Mouse (Mus musculus): ENCODE results near the gene Ros1. TPM values are rescaled to one million over a fixed set of nuclear protein-coding genes. Genes with fewer than 3 reads are reported as not detected.

Ros1 gene
- polyA plus RNA-seq, 1 experiment from 2014 or later, result not detected

DNA sequence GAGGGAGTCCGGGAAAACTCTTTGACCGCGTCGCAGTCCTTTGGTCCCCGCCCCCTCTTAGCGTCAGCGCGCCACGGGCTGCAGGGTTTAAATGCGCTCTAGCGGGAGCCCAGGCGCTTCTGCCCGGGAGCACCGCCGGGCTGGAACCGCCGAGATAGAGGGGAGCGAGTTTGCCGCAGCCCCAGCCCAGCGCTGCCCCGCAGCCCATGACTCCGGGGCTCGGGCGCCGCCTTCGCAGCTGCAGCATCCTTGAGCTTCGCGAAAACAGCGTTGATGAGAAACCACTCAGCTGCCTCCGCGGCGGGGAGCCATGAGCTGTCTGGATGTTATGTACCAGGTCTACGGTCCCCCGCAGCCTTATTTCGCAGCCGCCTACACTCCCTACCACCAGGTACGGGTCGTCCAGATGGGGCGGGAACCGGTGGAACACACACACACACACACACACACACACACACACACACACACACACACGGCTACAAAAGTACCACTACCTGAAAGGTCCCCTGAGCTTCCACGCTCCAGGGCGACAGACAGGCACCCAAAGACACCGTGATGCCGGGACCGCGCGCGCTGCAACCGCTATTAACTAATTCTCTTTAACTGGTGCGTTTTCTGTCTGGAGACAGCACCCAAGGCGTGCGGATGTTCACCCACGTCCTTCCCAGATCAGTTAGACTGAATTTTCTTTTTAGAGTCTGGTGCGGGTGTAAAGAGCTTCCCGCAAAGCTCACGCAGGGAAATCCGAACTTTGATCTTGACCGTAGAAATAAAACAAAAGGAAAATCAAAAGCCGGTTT is 172.4 kb downstream of the Ros1 start, which contains the start of gene Vgll2:
Gene Vgll2 (plus strand): TSS at position 90 of the 800 bp plus-strand sequence.
- ATAC-seq, result peak; percentile 87
- WGBS, result under 1% methylated on average over 56 of the region's 60 CpGs

DNA sequence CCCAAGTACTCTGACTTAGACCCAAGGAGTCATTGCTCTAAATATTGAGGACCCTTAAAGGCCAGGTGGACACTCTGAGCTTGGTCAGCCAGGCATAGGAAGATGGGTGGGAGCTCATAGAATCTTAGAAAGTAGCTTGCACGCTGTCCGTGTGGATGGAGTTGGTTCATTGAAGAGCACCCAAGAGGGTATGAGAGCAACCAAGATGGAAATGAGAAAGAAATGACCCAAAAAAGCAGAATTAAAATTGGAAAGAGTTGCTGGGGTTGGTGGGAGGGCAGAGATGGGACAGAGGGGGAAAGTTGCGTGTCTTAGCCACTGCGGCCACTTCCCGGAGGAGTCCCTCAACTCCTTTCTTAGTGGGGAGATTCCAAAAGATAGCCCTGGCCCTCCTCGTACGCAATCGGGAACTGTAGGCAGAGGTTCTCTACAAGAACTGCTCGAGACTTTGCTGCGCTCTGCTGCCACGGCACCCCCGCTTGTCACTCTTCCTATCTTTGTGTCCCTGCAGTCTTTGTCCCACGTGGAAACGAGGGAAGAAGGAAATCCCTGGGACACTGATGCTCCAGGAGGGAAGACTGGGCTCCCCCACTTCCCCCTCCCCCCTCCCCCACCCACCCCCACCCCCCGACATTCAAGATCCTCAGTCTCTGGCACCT is 173.2 kb downstream of the Ros1 start:
- WGBS, result 1% methylated on average over 13 of the region's 15 CpGs
- Histone ChIP-seq H3K9ac (ENCODE audit: low read length) (peak overlapping the region; percentile 21; the same call in 1 of the 2 replicates), H3K4me3 (ENCODE audit: low read depth, low read length) (peak overlapping the region; percentile 45), H3K27me3 (replicated peaks; ENCODE audit: control insufficient read depth, insufficient read depth, low read length) (peaks cover 71% of the 10 kb centered on the region), H3K4me1 (ENCODE audit: control insufficient read depth, insufficient read depth, low read length) (peaks cover 4% of the 10 kb centered on the region; the same call in 1 of the 2 replicates), H3K27ac (ENCODE audit: low read depth, low read length) (no peak overlapping the region), H3K4me2 (ENCODE audit: low read length) (peak overlapping the region; percentile 95), H3K9me3 (replicated peaks; ENCODE audit: control insufficient read depth, low read length) (no peaks in the 10 kb centered on the region), H3K36me3 (ENCODE audit: control insufficient read depth, insufficient read depth, low read length) (no peaks in the 10 kb centered on the region)
- no peak for DNase-seq (ENCODE audit: low spot score)
- peak; percentile 73 for ATAC-seq

More for the DNA sequence above, 172.4 kb downstream of the Ros1 start, which contains the start of gene Vgll2:
- Histone ChIP-seq H3K4me2 (ENCODE audit: low read length) (peak within 1 kb of the TSS; percentile 95), H3K27ac (ENCODE audit: low read depth, low read length) (no peak within 1 kb of the TSS), H3K9ac (ENCODE audit: low read length) (peak within 1 kb of the TSS; percentile 54), H3K4me3 (ENCODE audit: low read depth, low read length) (peak within 1 kb of the TSS; percentile 45), H3K36me3 (ENCODE audit: control insufficient read depth, insufficient read depth, low read length) (no peaks in the 10 kb centered on the region), H3K4me1 (ENCODE audit: control insufficient read depth, insufficient read depth, low read length) (peaks cover 4% of the 10 kb centered on the region; the same call in 1 of the 2 replicates), H3K9me3 (replicated peaks; ENCODE audit: control insufficient read depth, low read length) (no peaks in the 10 kb centered on the region), H3K27me3 (replicated peaks; ENCODE audit: control insufficient read depth, insufficient read depth, low read length) (peaks cover 78% of the 10 kb centered on the region)
- peak; percentile 76 for DNase-seq (ENCODE audit: low spot score)

DNA sequence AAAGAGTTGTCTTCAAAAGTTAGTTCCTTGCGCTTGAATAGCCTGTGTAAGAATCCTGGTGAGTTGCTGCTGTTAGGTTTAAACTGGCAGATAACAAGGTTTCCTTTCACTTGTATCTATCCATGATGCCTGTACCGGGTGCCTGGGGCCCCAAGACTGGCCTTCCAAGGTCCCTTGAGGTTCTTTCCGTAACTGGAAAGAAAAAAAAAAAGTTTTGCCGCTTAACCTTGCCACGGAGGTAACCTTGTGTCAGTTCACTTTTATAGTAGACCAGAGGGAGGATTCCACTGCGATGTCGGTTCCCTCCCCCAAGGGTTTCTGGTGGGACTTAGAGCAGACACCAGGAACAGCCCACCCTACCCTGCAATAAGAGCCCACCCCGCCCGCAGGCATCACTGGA is 173.8 kb downstream of the Ros1 start:
- 0 out of 2 replicates have a peak overlapping the region, but pooled peaks have one; percentile 95 for H3K4me2 ChIP-seq (ENCODE audit: low read length)
- ATAC-seq, result no peak
- 2% methylated on average over 9 of the region's 9 CpGs for WGBS
- H3K27me3 ChIP-seq (replicated peaks; ENCODE audit: control insufficient read depth, insufficient read depth, low read length), result peaks cover 65% of the 10 kb centered on the region
- DNase-seq (ENCODE audit: low spot score), result no peak
- H3K9me3 ChIP-seq (replicated peaks; ENCODE audit: control insufficient read depth, low read length), result no peaks in the 10 kb centered on the region
- no peaks in the 10 kb centered on the region for H3K36me3 ChIP-seq (ENCODE audit: control insufficient read depth, insufficient read depth, low read length)
- peaks cover 4% of the 10 kb centered on the region; the same call in 1 of the 2 replicates for H3K4me1 ChIP-seq (ENCODE audit: control insufficient read depth, insufficient read depth, low read length)
- H3K4me3 ChIP-seq (ENCODE audit: low read depth, low read length), result peak overlapping the region; percentile 45; the same call in 1 of the 2 replicates
- no peak overlapping the region for H3K27ac ChIP-seq (ENCODE audit: low read depth, low read length)
- H3K9ac ChIP-seq (ENCODE audit: low read length), result no peak overlapping the region

DNA sequence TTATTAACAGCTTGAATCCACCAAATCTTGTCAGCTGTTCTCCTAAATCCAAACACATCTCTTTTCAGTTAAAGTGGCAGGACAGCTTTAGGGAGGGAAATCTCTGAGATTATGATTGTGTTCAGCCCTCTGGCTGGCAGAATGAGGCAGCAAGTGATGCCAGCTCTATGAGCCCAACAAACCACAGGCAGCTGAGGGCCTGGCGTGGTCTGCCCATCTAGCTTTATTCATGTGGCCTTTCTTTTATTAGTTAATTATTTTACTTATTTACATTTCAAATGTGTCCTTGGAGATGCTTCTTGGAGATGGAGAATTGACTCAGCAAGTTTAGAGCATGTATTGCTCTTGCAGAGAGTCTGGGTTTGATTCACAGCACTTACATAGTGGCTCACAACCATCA is 176.6 kb downstream of the Ros1 start:
- 31% methylated on average over 1 of the region's 1 CpGs for WGBS

More for the DNA sequence above, 176.6 kb downstream of the Ros1 start:
- no peak overlapping the region for H3K4me3 ChIP-seq (ENCODE audit: low read depth, low read length)
- DNase-seq (ENCODE audit: low spot score), result no peak
- peaks cover 38% of the 10 kb centered on the region for H3K27me3 ChIP-seq (replicated peaks; ENCODE audit: control insufficient read depth, insufficient read depth, low read length)
- ATAC-seq, result no peak
- no peak overlapping the region for H3K27ac ChIP-seq (ENCODE audit: low read depth, low read length)
- H3K36me3 ChIP-seq (ENCODE audit: control insufficient read depth, insufficient read depth, low read length), result no peaks in the 10 kb centered on the region
- peaks cover 4% of the 10 kb centered on the region; the same call in 1 of the 2 replicates for H3K4me1 ChIP-seq (ENCODE audit: control insufficient read depth, insufficient read depth, low read length)
- no peak overlapping the region for H3K9ac ChIP-seq (ENCODE audit: low read length)
- no peaks in the 10 kb centered on the region for H3K9me3 ChIP-seq (replicated peaks; ENCODE audit: control insufficient read depth, low read length)
- H3K4me2 ChIP-seq (ENCODE audit: low read length), result no peak overlapping the region

Small RNA genes within 50 kb of the gene (microRNA-seq; reads per million reads assigned to microRNA genes)
- gene Gm24084, result not detected

Other genes starting within 250 kb of the Ros1 start
- 1.0 and 1.8 TPM in 2 replicates for gene Vgll2, start 172.7 kb downstream of the Ros1 start, polyA plus RNA-seq (2014; fragmentation: Nextera tagmentation; extraction: Ambion mirVana)
- gene Dcbld1, start 38.4 kb upstream of the Ros1 start, polyA plus RNA-seq (2014; fragmentation: Nextera tagmentation; extraction: Ambion mirVana), result 16.1 and 17.0 TPM in 2 replicates
- gene Gm26741, start 163.5 kb upstream of the Ros1 start, polyA plus RNA-seq (2014; fragmentation: Nextera tagmentation; extraction: Ambion mirVana), result not detected in 2 replicates
- 14.8 and 16.7 TPM in 2 replicates for gene Gopc, start 186.9 kb upstream of the Ros1 start, polyA plus RNA-seq (2014; fragmentation: Nextera tagmentation; extraction: Ambion mirVana)
- gene Nepn, start 193.7 kb upstream of the Ros1 start, polyA plus RNA-seq (2014; fragmentation: Nextera tagmentation; extraction: Ambion mirVana), result not detected in 2 replicates
- 12.0 and 14.3 TPM in 2 replicates for gene Nus1, start 222.3 kb upstream of the Ros1 start, polyA plus RNA-seq (2014; fragmentation: Nextera tagmentation; extraction: Ambion mirVana)

Measured in forebrain, embryonic 14.5 days (tissue).